ENCODE assay signal across 10 mouse cellular contexts in genomic region chr5:47981951-47982350, GRCm38 (mm10). TPM values are rescaled to one million over a fixed set of nuclear protein-coding genes. Genes with fewer than 3 reads are reported as not detected.
DNase-seq lines count a peak whose midpoint lies in the region; ATAC-seq lines count a peak whose summit lies in the region.
"Had no signal": no experiment of that assay in that cellular context is flagged by ENCODE, and none has a peak within 500 bp of the region (broad histone marks: within the 10 kb centered on the region; RNA-seq: fewer than 3 reads in every experiment).

No protein-coding gene starts in this region.

- H3K36me3 ChIP-seq in heart, embryonic 16.5 days (ENCODE audit: control insufficient read depth, insufficient read depth) = no peaks in the 10 kb centered on the region
- H3K36me3 ChIP-seq in hindbrain, embryonic 13.5 days = no peaks in the 10 kb centered on the region
- no peaks in the 10 kb centered on the region for H3K36me3 ChIP-seq in midbrain, embryonic 10.5 days

- H3K27ac ChIP-seq in heart, embryonic 16.5 days (ENCODE audit: low read length) = no peak overlapping the region
- no peak overlapping the region for H3K27ac ChIP-seq in hindbrain, embryonic 13.5 days
- no peak overlapping the region for H3K27ac ChIP-seq in midbrain, embryonic 10.5 days (replicated peaks)

- no peaks in the 10 kb centered on the region for H3K9me3 ChIP-seq in heart, embryonic 16.5 days (replicated peaks; ENCODE audit: control insufficient read depth, low read length)
- no peaks in the 10 kb centered on the region for H3K9me3 ChIP-seq in hindbrain, embryonic 13.5 days
- no peaks in the 10 kb centered on the region for H3K9me3 ChIP-seq in midbrain, embryonic 10.5 days (replicated peaks)

- 64% methylated on average over 8 of the region's 8 CpGs for WGBS in heart, embryonic 16.5 days
- WGBS in hindbrain, embryonic 13.5 days = 53% methylated on average over 8 of the region's 8 CpGs
- 52% methylated on average over 8 of the region's 8 CpGs for WGBS in midbrain, embryonic 10.5 days

- peak overlapping the region; percentile 94 for H3K4me2 ChIP-seq in heart, embryonic 16.5 days (ENCODE audit: low read depth, low read length)
- H3K4me2 ChIP-seq in hindbrain, embryonic 13.5 days = peak overlapping the region; percentile 79; the same call in 1 of the 2 replicates

- DNase-seq in heart, postnatal 25 days (ENCODE audit: low spot score) = no peak
- peak; percentile 54 for DNase-seq in brain, adult 2 months (ENCODE audit: low read depth, low spot score)
- DNase-seq in midbrain, embryonic 10.5 days (ENCODE audit: low spot score) = no peak
- no peak for DNase-seq in adrenal gland, adult 2 months
- no peak for DNase-seq in ovary, postnatal 36 days (ENCODE audit: low spot score)
- DNase-seq: kidney, adult 11 months; lung, adult 18-20 months had no signal

- intact Hi-C loops in heart, postnatal 25 days (cut with DNase I) = no loop called here

- peaks cover 15% of the 10 kb centered on the region for H3K4me1 ChIP-seq in heart, embryonic 16.5 days (ENCODE audit: control insufficient read depth, insufficient read depth, low read length)
- peaks cover 26% of the 10 kb centered on the region for H3K4me1 ChIP-seq in hindbrain, embryonic 13.5 days (replicated peaks)
- H3K4me1 ChIP-seq in midbrain, embryonic 10.5 days = peaks cover 47% of the 10 kb centered on the region

- no peak overlapping the region for H3K9ac ChIP-seq in heart, embryonic 16.5 days (ENCODE audit: low read length)
- no peak overlapping the region for H3K9ac ChIP-seq in hindbrain, embryonic 13.5 days

- peaks cover 31% of the 10 kb centered on the region for H3K27me3 ChIP-seq in heart, embryonic 16.5 days (ENCODE audit: control insufficient read depth, insufficient read depth, low read length)
- H3K27me3 ChIP-seq in hindbrain, embryonic 13.5 days = no peaks in the 10 kb centered on the region
- H3K27me3 ChIP-seq in midbrain, embryonic 10.5 days (ENCODE audit: low read depth, poor library complexity, severe bottlenecking) = peaks cover 42% of the 10 kb centered on the region

- ATAC-seq in heart, embryonic 16.5 days (replicated peaks; ENCODE audit: extremely low read depth, insufficient read depth, low FRiP score) = no peak
- no peak for ATAC-seq in hindbrain, embryonic 13.5 days (ENCODE audit: low FRiP score)
- no peak for ATAC-seq in megakaryocyte-erythroid progenitor cell, adult 5-6 weeks (replicated peaks; ENCODE audit: low FRiP score, low TSS enrichment, poor library complexity, severe bottlenecking)

- no peak overlapping the region for H3K4me3 ChIP-seq in heart, embryonic 16.5 days (ENCODE audit: low read length)
- no peak overlapping the region; the same call in 1 of the 2 replicates for H3K4me3 ChIP-seq in hindbrain, embryonic 13.5 days
- peak overlapping the region; percentile 83 for H3K4me3 ChIP-seq in midbrain, embryonic 10.5 days

RNA-seq across cellular contexts. Expression of gene Slit2, which starts 1.0 kb away (rescaled TPM):
- 14.6 and 19.4 TPM in 2 replicates for polyA plus RNA-seq in heart, embryonic 16.5 days (2015; fragmentation: Nextera tagmentation; extraction: Ambion mirVana)
- total RNA-seq in heart, postnatal 25 days (2021) = 1 to 10 TPM; 4.3 to 4.7 TPM
- 39.8 and 41.8 TPM in 2 replicates for polyA plus RNA-seq in hindbrain, embryonic 13.5 days (2015; fragmentation: Nextera tagmentation; extraction: Ambion mirVana)
- 44.4 and 45.2 TPM in 2 replicates for polyA plus RNA-seq in midbrain, embryonic 10.5 days (2016; fragmentation: Nextera tagmentation; extraction: Ambion mirVana)
- not detected in 2 replicates for total RNA-seq in megakaryocyte-erythroid progenitor cell, adult 5-6 weeks (2014; fragmentation: Nextera tagmentation)
- not detected in 2 replicates for total RNA-seq in megakaryocyte-erythroid progenitor cell, adult 5-6 weeks (2017)
- 10 to 100 TPM in 1 of 2 experiments, 1 to 10 TPM in 1; 7.8 to 26.2 TPM for total RNA-seq in adrenal gland, adult 2 months (2021)
- polyA plus RNA-seq in adrenal gland, adult 2 months (2012; rRNA removed) = 3.4 and 7.0 TPM in 2 replicates
